Mouse (Mus musculus): ENCODE results near the gene 5530400C23Rik. TPM values are rescaled to one million over a fixed set of nuclear protein-coding genes. Genes with fewer than 3 reads are reported as not detected.
"Not testable (repeated sequence)": the region's sequence is repeated elsewhere in the genome, so short reads cannot be mapped to it uniquely, and the experiment has no call there.

The 5530400C23Rik gene
- not detected in 2 replicates for polyA plus RNA-seq (2014; fragmentation: Nextera tagmentation; extraction: Ambion mirVana)

- H3K36me3 ChIP-seq (ENCODE audit: control insufficient read depth, insufficient read depth, low read length); H3K4me1 ChIP-seq (ENCODE audit: control insufficient read depth, insufficient read depth, low read length); H3K27ac ChIP-seq (replicated peaks; ENCODE audit: low read depth, low read length); ATAC-seq (ENCODE audit: low FRiP score, low TSS enrichment); H3K4me3 ChIP-seq (replicated peaks; ENCODE audit: low read depth, low read length); DNase-seq; H3K27me3 ChIP-seq (ENCODE audit: control insufficient read depth, insufficient read depth, low read length); H3K9me3 ChIP-seq (ENCODE audit: control insufficient read depth, low read length); H3K4me2 ChIP-seq (ENCODE audit: low read length); H3K9ac ChIP-seq (replicated peaks; ENCODE audit: low read length): not testable (repeated sequence)
Measured at GRCm38 (mm10) chr6:133291916-133292315, at the start of gene 5530400C23Rik. 5530400C23Rik (plus strand) TSS chr6:133292216.

- Histone ChIP-seq H3K4me3 (replicated peaks; ENCODE audit: low read depth, low read length) (no peak overlapping the region), H3K27me3 (ENCODE audit: control insufficient read depth, insufficient read depth, low read length) (no peaks in the 10 kb centered on the region), H3K9me3 (ENCODE audit: control insufficient read depth, low read length) (no peaks in the 10 kb centered on the region), H3K36me3 (ENCODE audit: control insufficient read depth, insufficient read depth, low read length) (no peaks in the 10 kb centered on the region), H3K4me2 (ENCODE audit: low read length) (no peak overlapping the region), H3K4me1 (ENCODE audit: control insufficient read depth, insufficient read depth, low read length) (no peaks in the 10 kb centered on the region), H3K27ac (replicated peaks; ENCODE audit: low read depth, low read length) (no peak overlapping the region), H3K9ac (replicated peaks; ENCODE audit: low read length) (no peak overlapping the region)
- WGBS: 86% methylated on average over 3 of the region's 3 CpGs
- ATAC-seq (ENCODE audit: low FRiP score, low TSS enrichment): no peak
- DNase-seq: no peak
Measured at GRCm38 (mm10) chr6:133305952-133306715, 14.1 kb downstream of the 5530400C23Rik start.

DNA sequence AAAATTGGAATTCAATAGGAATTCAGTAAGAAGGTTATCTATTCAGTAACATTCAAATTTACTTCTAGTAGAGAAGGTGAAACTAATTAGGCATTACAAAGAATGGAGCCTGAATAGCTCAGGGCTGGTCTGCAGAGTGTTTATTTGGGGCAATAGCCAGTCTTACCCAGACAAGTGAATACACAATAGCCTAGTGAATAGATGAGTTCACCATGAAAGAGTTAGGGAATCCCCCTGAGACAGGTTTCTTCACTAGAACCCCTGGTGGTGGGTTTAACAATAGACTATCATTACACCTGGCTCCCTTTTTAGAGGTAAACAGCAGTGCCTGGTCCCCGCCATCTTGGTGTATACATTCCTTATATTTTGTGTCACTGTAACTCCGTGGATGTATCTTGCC, 21.9 kb downstream of the 5530400C23Rik start:
- H3K4me3 ChIP-seq (replicated peaks; ENCODE audit: low read depth, low read length); H3K27me3 ChIP-seq (ENCODE audit: control insufficient read depth, insufficient read depth, low read length); H3K36me3 ChIP-seq (ENCODE audit: control insufficient read depth, insufficient read depth, low read length); H3K9me3 ChIP-seq (ENCODE audit: control insufficient read depth, low read length); H3K4me1 ChIP-seq (ENCODE audit: control insufficient read depth, insufficient read depth, low read length); H3K9ac ChIP-seq (replicated peaks; ENCODE audit: low read length); DNase-seq; H3K27ac ChIP-seq (replicated peaks; ENCODE audit: low read depth, low read length); ATAC-seq (ENCODE audit: low FRiP score, low TSS enrichment); H3K4me2 ChIP-seq (ENCODE audit: low read length): not testable (repeated sequence)
- WGBS: 89% methylated on average over 2 of the region's 2 CpGs

DNA sequence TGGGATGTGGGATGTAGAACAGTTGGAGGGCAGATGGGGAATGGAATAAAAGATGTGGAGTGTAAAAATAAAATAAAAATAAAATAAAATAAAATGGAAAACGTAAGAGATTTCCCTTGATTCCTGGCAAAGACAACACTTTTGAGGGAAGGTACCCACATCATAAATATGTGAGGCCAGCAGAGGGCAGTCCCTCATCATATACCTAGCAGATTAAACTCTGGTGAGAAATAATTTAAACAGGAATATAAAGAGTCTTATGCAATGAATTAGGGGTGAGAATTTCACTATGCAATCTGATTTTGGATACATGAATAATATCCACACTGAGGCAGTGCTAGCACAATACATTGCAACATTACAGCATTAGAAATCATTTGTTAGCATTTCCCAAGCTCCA, 46.5 kb downstream of the 5530400C23Rik start:
- Histone ChIP-seq H3K36me3 (ENCODE audit: control insufficient read depth, insufficient read depth, low read length) (no peaks in the 10 kb centered on the region), H3K27me3 (ENCODE audit: control insufficient read depth, insufficient read depth, low read length) (no peaks in the 10 kb centered on the region), H3K4me3 (replicated peaks; ENCODE audit: low read depth, low read length) (no peak overlapping the region), H3K27ac (replicated peaks; ENCODE audit: low read depth, low read length) (no peak overlapping the region), H3K4me1 (ENCODE audit: control insufficient read depth, insufficient read depth, low read length) (no peaks in the 10 kb centered on the region), H3K9ac (replicated peaks; ENCODE audit: low read length) (no peak overlapping the region), H3K4me2 (ENCODE audit: low read length) (no peak overlapping the region), H3K9me3 (ENCODE audit: control insufficient read depth, low read length) (no peaks in the 10 kb centered on the region)
- ATAC-seq (ENCODE audit: low FRiP score, low TSS enrichment): no peak
- DNase-seq: no peak
- 76% methylated on average over 1 of the region's 1 CpGs for WGBS

GRCm38 (mm10) chr6:133341731-133342130, 49.7 kb downstream of the 5530400C23Rik start:
- H3K4me1 ChIP-seq (ENCODE audit: control insufficient read depth, insufficient read depth, low read length): not testable (repeated sequence)
- WGBS: 84% methylated on average over 5 of the region's 5 CpGs

More at GRCm38 (mm10) chr6:133341731-133342130, 49.7 kb downstream of the 5530400C23Rik start:
- not testable (repeated sequence) for H3K27me3 ChIP-seq (ENCODE audit: control insufficient read depth, insufficient read depth, low read length); H3K36me3 ChIP-seq (ENCODE audit: control insufficient read depth, insufficient read depth, low read length); H3K9me3 ChIP-seq (ENCODE audit: control insufficient read depth, low read length); H3K4me2 ChIP-seq (ENCODE audit: low read length); H3K9ac ChIP-seq (replicated peaks; ENCODE audit: low read length); H3K27ac ChIP-seq (replicated peaks; ENCODE audit: low read depth, low read length); DNase-seq; ATAC-seq (ENCODE audit: low FRiP score, low TSS enrichment); H3K4me3 ChIP-seq (replicated peaks; ENCODE audit: low read depth, low read length)

Other genes with a start within 250 kb of the 5530400C23Rik start
- gene Tas2r140, start 236.4 kb upstream of the 5530400C23Rik start, polyA plus RNA-seq (2014; fragmentation: Nextera tagmentation; extraction: Ambion mirVana): not detected in 2 replicates
- 111 and 117 TPM in 2 replicates for gene Smim10l1, start 187.3 kb upstream of the 5530400C23Rik start, polyA plus RNA-seq (2014; fragmentation: Nextera tagmentation; extraction: Ambion mirVana)